Mouse (Mus musculus) heart, postnatal 0 days (tissue): ENCODE data around the gene Fkbp4.

Experiments
- CTCF ChIP-seq: IDR thresholded peaks from 2 replicates; pipeline ENCODE4 v1.5.1; 2016; ENCODE audit warnings: antibody characterized with exemption, control low read depth, low read depth
- EP300 ChIP-seq: IDR thresholded peaks from 2 replicates; pipeline ENCODE4 v1.6.1; 2016; ENCODE audit warnings: antibody characterized with exemption, low read depth

DNA sequence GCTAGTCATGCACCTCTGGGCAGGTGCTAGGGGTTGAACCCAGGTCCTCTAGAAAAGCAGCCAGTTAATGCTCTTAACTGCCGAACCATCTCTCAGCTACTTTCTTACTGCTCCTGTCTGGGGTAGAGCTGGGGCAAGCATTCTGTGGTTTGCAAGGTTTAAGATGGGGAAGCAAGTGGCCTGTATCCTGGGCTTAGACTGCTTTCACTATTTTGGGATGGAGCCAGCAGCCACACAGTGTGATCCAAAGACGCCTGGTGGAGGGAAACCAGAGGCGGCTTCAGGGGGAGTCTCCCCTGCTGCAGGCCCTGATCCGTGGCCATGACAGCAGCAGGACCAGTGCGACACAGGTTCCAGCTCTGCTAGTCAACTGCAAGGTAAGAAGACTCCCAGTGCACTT is 33.8 kb downstream of the Fkbp4 start:
- no peak for TF ChIP-seq CTCF
- no peak for TF ChIP-seq EP300
